Mouse (Mus musculus) midbrain, embryonic 11.5 days (tissue): ENCODE measurements around the gene Cldn10. TPM values are rescaled to one million over a fixed set of nuclear protein-coding genes. Genes with fewer than 3 reads are reported as not detected.
"Not testable (repeated sequence)": the region's sequence is repeated elsewhere in the genome, so short reads cannot be mapped to it uniquely, and the experiment has no call there.

Experiments used
- ATAC-seq: fragments of 200-750 bp; cut with Nextera tagmentation; 2 replicates; pipeline ENCODE4 v1.8.0; 2017; ENCODE audit warnings: moderate TSS enrichment, moderate library complexity; ENCODE audit not compliant: low FRiP score
- DNase-seq: peaks from one replicate; pipeline ENCODE4 v3.0.0; 2015; ENCODE audit warnings: low spot score; ENCODE audit errors: missing footprints
- H3K27ac ChIP-seq: fragments of 300-500 bp; sonication (generic); 2 replicates; pipeline ENCODE4 v1.5.1; 2014; ENCODE audit warnings: low read depth, low read length
- H3K27me3 ChIP-seq: fragments of 300-500 bp; sonication (generic); 2 replicates; pipeline ENCODE4 v1.6.1; 2014; ENCODE audit warnings: mild to moderate bottlenecking, low read length, moderate library complexity, mixed read lengths; ENCODE audit not compliant: control insufficient read depth, insufficient read depth
- H3K36me3 ChIP-seq: fragments of 300-500 bp; sonication (generic); 2 replicates; pipeline ENCODE4 v1.6.1; 2014; ENCODE audit warnings: mild to moderate bottlenecking, low read length, moderate library complexity, mixed read lengths; ENCODE audit not compliant: control insufficient read depth, insufficient read depth
- H3K4me1 ChIP-seq: fragments of 300-500 bp; sonication (generic); 2 replicates; pipeline ENCODE4 v1.6.1; 2014; ENCODE audit warnings: low read length; ENCODE audit not compliant: control insufficient read depth, insufficient read depth
- H3K4me2 ChIP-seq: fragments of 300-500 bp; sonication (generic); 2 replicates; pipeline ENCODE4 v1.6.1; 2014; ENCODE audit warnings: mild to moderate bottlenecking, moderate library complexity
- H3K4me3 ChIP-seq: fragments of 300-500 bp; sonication (generic); 2 replicates; pipeline ENCODE4 v1.5.1; 2014; ENCODE audit warnings: low read depth, low read length
- H3K9ac ChIP-seq: fragments of 300-500 bp; sonication (generic); 2 replicates; pipeline ENCODE4 v1.6.1; 2014; ENCODE audit warnings: low read length
- H3K9me3 ChIP-seq: fragments of 300-500 bp; sonication (generic); 2 replicates; pipeline ENCODE4 v1.6.1; 2016; ENCODE audit warnings: low read length; ENCODE audit not compliant: control insufficient read depth
- WGBS: fragments of 180-500 bp; shearing (Covaris S2); extraction: QIAGEN DNeasy Blood & Tissue Kit; methylation state at CpG from one replicate; pipeline ENCODE4 v1.1.7; 2014; 5-methylcytosine and 5-hydroxymethylcytosine counted together
- polyA plus RNA-seq: library from polyadenylated mRNA; unstranded; fragments of >200 nt; fragmentation: Nextera tagmentation; extraction: Ambion mirVana; gene quantifications from 2 replicates; pipeline ENCODE4 v1.2.1, GENCODE M21; 2014

The Cldn10 gene
- polyA plus RNA-seq, 1 experiment from 2014 or later, result 0.86 TPM

DNA sequence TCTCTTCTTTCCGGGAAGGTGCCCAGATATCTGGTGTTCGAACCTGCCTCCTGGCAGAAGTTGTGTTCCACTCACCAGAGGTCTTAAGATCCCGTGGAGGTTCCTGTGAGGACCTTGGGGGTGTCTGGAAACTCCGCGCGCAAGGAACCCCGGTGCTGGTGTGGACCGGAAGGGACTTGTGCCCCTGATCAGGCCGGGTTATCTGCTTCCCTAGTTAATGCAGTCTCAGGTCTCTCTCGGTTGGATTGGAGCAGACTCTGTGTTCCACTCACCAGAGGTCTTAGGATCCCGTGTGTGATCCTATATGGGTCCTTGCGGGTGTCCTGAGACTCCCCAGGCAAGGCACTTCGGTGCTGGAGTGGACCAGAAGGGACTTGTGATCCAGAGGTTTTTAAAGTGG is 24.3 kb upstream of the Cldn10 start:
- H3K9me3 ChIP-seq, DNase-seq, H3K36me3 ChIP-seq, H3K4me1 ChIP-seq, H3K4me3 ChIP-seq, H3K9ac ChIP-seq, ATAC-seq, H3K27me3 ChIP-seq, H3K4me2 ChIP-seq, H3K27ac ChIP-seq: not testable (repeated sequence)
- WGBS, result 94% methylated on average over 13 of the region's 13 CpGs

DNA sequence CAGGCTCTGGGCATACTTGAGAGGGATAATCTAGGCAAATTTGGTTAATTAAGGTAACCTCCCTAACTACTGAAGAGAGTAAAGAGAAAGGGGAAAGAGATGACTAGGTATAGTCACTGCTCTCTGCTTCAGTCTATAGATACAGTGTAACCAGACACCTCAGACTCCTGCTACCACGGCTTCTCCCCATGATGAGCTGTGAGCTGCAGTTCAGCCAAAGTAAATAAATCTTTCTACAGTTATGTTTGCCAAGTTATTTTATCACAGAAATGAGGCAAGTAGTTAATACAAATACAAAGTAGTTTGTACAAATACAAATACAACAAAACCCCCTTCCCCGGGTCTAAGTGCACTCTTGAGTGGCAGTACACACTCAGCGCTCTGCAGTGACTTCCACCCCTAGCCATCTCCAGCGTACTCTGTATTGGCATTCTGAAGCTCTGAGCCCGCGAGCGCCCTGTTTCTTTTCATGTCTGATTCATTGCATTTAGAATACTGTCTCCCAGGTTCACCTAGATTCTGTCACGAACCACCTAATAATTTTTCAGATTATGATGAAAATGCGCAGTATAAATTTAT is 23.7 kb upstream of the Cldn10 start:
- no peaks in the 10 kb centered on the region for H3K36me3 ChIP-seq
- no peaks in the 10 kb centered on the region for H3K4me1 ChIP-seq
- 85% methylated on average over 9 of the region's 9 CpGs for WGBS
- no peaks in the 10 kb centered on the region for H3K9me3 ChIP-seq
- no peak for ATAC-seq
- no peak overlapping the region for H3K9ac ChIP-seq
- no peak overlapping the region for H3K4me3 ChIP-seq
- no peak overlapping the region for H3K4me2 ChIP-seq
- H3K27me3 ChIP-seq, result 0 out of 2 replicates have a peak, but pooled peaks cover 2% of the 10 kb centered on the region
- no peak overlapping the region for H3K27ac ChIP-seq
- no peak for DNase-seq

- no peak for DNase-seq
- H3K4me3 ChIP-seq, result no peak overlapping the region
- no peak overlapping the region for H3K4me2 ChIP-seq
- H3K27ac ChIP-seq, result no peak overlapping the region
- H3K36me3 ChIP-seq, result no peaks in the 10 kb centered on the region
- 84% methylated on average over 7 of the region's 7 CpGs for WGBS
- no peaks in the 10 kb centered on the region for H3K9me3 ChIP-seq
- H3K27me3 ChIP-seq, result 0 out of 2 replicates have a peak, but pooled peaks cover 2% of the 10 kb centered on the region
- no peak for ATAC-seq
- H3K4me1 ChIP-seq, result no peaks in the 10 kb centered on the region
- no peak overlapping the region for H3K9ac ChIP-seq
Observed at GRCm38 (mm10) chr14:118765306-118765705, 22.4 kb upstream of the Cldn10 start.

DNA sequence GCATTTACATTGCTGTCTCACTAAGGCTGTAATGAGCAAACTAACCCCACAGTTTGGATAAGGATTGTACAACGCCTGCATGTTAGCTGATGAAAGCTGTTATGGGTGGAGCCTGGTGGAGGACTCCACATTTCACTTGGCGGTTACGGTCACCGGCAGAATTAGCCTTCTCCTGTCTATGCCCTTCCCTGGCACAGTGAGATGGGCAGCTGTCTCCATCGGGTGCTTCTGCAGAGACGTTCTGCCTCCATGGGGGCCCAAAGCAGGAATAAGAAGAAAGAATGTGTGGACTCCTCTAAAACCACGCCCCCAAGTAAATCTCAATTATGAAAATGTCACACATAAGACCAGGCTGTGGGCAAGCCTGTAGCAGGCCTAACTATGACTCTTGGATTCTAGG is 21.8 kb upstream of the Cldn10 start:
- H3K36me3 ChIP-seq, result no peaks in the 10 kb centered on the region
- H3K27me3 ChIP-seq, result 0 out of 2 replicates have a peak, but pooled peaks cover 2% of the 10 kb centered on the region
- H3K4me2 ChIP-seq, result no peak overlapping the region
- WGBS, result 83% methylated on average over 7 of the region's 7 CpGs
- no peaks in the 10 kb centered on the region for H3K4me1 ChIP-seq
- no peak overlapping the region for H3K9ac ChIP-seq
- H3K4me3 ChIP-seq, result no peak overlapping the region
- no peaks in the 10 kb centered on the region for H3K9me3 ChIP-seq
- DNase-seq (no peak), ATAC-seq (no peak)
- no peak overlapping the region for H3K27ac ChIP-seq

DNA sequence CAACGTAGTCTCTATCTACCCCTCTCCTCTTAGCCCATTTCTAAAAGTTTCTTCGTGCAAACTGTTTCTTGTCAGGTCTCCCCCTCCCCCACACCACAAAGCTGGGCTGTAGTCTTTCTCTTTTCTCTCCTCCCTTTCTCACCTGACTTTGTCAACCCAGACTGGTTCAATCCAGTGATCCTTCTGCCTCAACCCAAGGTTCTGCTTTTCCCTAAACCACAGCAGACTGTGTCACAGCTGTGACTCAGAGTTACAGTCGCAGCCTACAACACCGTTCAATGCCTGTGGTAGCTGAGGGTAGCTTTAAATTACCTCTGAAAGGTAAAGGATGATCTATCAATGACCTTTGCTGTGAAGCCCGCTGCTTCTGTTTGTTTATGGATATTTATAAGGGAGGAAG is 21.3 kb upstream of the Cldn10 start:
- no peaks in the 10 kb centered on the region for H3K4me1 ChIP-seq
- H3K9ac ChIP-seq, result no peak overlapping the region
- ATAC-seq, result no peak
- 88% methylated on average over 5 of the region's 5 CpGs for WGBS
- H3K9me3 ChIP-seq, result no peaks in the 10 kb centered on the region
- no peak overlapping the region for H3K4me2 ChIP-seq
- no peak overlapping the region for H3K27ac ChIP-seq
- H3K27me3 ChIP-seq, result 0 out of 2 replicates have a peak, but pooled peaks cover 2% of the 10 kb centered on the region
- no peak overlapping the region for H3K4me3 ChIP-seq
- no peaks in the 10 kb centered on the region for H3K36me3 ChIP-seq
- no peak for DNase-seq

- no peaks in the 10 kb centered on the region for H3K4me1 ChIP-seq
- H3K27ac ChIP-seq, result no peak overlapping the region
- DNase-seq (peak; percentile 93), ATAC-seq (peak; percentile 85)
- no peak overlapping the region for H3K4me3 ChIP-seq
- no peak overlapping the region for H3K9ac ChIP-seq
- no peaks in the 10 kb centered on the region for H3K36me3 ChIP-seq
- no peak overlapping the region for H3K4me2 ChIP-seq
- H3K27me3 ChIP-seq, result 0 out of 2 replicates have a peak, but pooled peaks cover 2% of the 10 kb centered on the region
- H3K9me3 ChIP-seq, result no peaks in the 10 kb centered on the region
- WGBS, result 36% methylated on average over 14 of the region's 14 CpGs
Observed at GRCm38 (mm10) chr14:118767673-118768353, 19.9 kb upstream of the Cldn10 start.

DNA sequence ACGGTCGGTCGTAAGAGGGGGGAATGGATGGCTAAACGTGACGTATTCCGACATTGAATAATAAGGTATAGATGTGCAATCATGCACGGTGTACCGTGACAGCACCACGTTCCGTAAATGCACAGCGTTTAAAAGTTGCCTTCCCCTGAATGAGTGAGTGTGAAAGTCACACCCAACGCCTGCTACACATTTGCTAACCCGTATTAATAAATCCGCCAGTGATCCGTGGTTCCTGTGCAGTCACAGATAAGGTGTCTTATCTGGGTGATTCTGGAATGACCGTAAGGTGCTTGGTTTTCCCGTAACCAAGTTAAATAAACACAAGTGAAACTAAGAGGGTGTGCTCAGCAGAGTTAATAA is 19.4 kb upstream of the Cldn10 start:
- WGBS, result 55% methylated on average over 17 of the region's 17 CpGs

DNA sequence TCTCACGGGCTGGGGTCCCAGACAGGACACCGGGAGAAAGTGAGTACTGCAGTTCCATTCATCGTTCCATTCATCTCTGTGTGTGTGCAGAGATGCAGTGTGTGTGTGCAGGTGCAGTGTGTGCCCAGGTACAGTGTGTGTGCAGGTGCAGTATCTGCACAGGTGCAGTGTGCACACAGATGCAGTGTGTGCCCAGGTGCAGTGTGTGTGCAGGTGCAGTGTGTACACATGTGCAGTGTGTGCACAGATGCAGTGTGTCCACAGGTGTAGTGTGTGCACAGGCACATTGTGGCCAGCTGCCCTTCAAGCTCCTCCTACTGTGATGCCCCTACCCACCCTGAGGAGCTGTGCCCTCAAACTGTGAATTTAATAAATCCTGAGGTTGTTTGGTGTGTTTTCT is 14.0 kb upstream of the Cldn10 start:
- Histone ChIP-seq H3K4me1 (no peaks in the 10 kb centered on the region), H3K27me3 (no peaks in the 10 kb centered on the region), H3K9me3 (no peaks in the 10 kb centered on the region), H3K36me3 (no peaks in the 10 kb centered on the region), H3K4me3 (no peak overlapping the region), H3K4me2 (no peak overlapping the region), H3K9ac (no peak overlapping the region), H3K27ac (no peak overlapping the region)
- WGBS, result 94% methylated on average over 3 of the region's 3 CpGs
- no peak for ATAC-seq
- DNase-seq, result no peak

More for the DNA sequence above, 19.4 kb upstream of the Cldn10 start:
- ATAC-seq (no peak; the same call in 1 of the 2 replicates), DNase-seq (no peak)
- Histone ChIP-seq H3K9ac (no peak overlapping the region), H3K9me3 (no peaks in the 10 kb centered on the region), H3K4me2 (no peak overlapping the region), H3K4me3 (no peak overlapping the region), H3K27me3 (0 out of 2 replicates have a peak, but pooled peaks cover 2% of the 10 kb centered on the region), H3K27ac (no peak overlapping the region), H3K36me3 (no peaks in the 10 kb centered on the region), H3K4me1 (no peaks in the 10 kb centered on the region)

DNA sequence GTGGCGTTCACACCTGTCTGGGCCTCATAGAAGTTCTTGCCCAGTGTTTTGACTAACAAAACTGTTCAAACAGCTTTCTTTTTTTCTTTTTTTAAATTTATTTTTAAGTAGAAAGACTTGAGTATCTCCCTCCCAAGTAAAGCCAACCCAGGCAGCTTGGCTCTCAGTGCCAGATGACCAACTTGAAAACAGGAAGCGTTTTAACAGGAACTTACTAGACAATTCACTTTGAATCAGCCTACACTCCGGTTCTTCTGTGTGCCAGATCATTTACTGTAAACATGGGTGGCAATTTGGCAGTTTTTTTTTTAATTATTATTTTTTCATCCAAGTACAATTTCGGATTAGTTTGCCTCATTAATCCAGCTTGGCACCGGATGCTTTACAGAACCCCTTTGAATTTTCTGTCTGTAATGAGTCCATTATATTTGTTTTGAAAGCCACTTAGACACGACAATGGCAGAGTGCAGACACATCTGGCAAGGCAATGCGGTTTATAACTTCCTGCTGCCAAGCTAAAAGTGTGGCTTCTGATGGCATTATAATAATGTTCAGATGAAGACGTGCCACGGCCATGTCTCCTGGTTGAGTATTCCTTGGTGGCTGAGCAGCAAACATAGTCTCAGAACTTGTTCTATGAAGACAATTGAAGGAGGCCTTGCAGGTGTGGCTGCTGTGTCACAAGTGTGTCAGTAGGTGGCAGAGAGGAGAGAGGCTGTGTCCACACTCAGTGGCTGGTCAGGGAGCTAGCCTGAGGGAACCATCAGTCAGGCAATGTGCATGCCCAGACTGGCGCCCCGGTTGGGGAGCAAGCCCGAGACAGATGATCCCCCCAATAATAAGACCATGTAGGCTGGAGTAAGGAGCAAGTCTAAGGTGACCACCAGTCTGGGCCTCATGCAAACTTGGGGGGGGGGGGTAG is 12.9 kb upstream of the Cldn10 start:
- Histone ChIP-seq H3K36me3 (no peaks in the 10 kb centered on the region), H3K4me1 (no peaks in the 10 kb centered on the region), H3K4me2 (no peak overlapping the region), H3K27ac (no peak overlapping the region), H3K4me3 (no peak overlapping the region), H3K9ac (no peak overlapping the region), H3K9me3 (no peaks in the 10 kb centered on the region), H3K27me3 (no peaks in the 10 kb centered on the region)
- no peak for DNase-seq
- 90% methylated on average over 12 of the region's 12 CpGs for WGBS
- ATAC-seq, result no peak
